Mouse (Mus musculus): Measurements from ENCODE around the gene Slc6a9. TPM values are rescaled to one million over a fixed set of nuclear protein-coding genes. Genes with fewer than 3 reads are reported as not detected.

Gene Slc6a9
- 26.0 and 35.6 TPM in 2 replicates for polyA plus RNA-seq (2012; rRNA removed)

DNA sequence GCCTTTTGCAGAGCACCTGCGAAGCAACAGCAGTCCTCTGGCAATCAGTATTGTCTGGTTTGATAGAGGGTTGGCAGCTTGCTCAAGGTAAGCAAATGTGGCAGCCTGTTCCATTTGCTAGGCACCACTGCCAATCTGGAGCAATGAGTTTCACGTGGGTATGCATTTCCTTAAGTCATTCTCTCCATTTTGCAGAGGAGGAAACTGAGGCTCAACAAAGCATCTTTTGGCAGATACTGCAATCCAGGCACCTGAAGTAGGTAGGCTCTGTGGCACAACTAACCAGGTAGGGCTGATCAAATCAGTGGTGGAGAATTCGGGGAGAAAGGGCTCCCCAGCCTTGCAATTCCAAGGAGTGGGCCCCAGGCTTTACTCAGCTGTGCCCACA is at the start of gene Slc6a9:
Slc6a9 (plus strand) TSS at position 50 of the 388 bp plus-strand sequence.

DNA sequence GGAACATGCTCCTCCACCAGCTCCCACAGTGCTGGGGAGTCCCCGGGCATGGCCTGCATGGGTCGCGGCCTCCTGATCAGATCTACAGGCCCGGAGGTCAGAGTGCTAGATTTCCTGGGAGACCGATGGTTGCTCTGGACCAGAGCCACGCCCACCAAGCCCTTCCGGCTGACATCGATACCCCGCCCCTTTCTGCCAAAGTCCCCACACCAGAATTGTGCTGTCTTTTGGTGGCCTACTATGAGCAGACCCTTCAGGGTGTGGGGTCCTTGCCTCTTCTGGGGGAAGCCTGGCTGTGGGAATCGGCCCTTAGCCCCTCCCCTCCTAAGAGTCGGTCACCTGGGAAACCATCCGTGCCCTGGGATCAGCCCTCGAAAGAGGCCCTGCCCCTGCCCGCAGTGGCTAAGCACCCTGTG is 38.2 kb downstream of the Slc6a9 start, which contains the start of gene Ccdc24:
Ccdc24 (minus strand) TSS at position 87 of the 416 bp plus-strand sequence.

DNA sequence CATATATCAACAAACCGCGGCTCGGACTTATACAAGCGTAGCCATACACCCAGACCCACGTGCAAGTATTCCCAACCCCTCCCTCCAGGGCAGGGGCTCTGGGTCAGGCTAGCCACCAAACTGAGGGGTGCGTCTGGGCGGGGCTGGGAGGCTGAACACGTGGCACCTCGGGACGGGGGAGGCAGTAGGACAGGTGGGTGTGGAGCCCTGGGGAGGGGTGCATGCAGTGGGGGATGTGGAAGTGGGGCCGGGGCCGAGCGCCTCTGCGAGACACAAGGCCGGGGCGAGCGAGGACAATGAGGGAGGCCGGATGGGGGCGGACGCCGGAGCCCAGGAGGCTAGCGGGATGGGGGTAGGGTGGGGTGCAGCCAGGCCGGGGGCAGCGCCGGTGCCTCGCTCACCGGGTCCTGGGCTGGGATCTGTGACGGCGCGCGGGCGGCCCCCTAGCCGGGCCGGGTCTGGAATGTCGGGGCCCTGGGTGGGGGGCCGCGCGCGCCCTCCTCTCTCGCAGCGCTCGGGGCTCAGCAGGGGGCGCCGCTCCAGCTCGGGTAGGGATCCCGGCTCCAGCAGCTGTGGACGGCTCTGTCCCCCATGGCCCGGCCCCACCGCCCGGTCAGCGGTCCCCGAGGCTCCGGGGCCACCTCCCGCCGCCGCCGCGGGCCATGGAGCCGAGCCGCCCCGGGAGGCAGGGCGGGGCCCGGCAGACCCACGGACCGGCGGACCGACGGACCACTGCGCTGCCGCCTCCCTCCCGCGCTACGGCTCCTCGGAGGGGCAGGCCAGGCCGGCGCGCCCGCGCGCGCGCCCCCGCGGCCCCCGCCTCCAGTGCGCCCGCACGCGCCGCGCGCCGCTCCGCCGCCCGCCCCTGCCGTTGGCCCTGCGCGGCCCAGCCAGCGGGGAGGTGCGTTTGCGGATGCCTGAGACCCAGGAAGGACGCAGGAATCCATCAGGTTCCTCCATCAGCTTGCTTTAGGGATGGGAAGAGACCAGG is 48.7 kb downstream of the Slc6a9 start, which contains the start of gene B4galt2:
B4galt2 (minus strand) TSS at position 787 of the 991 bp plus-strand sequence.

GRCm38 (mm10) chr4:117887133-117887532 is 52.8 kb downstream of the Slc6a9 start, which contains the start of gene Atp6v0b:
Atp6v0b (minus strand) TSS chr4:117887333.

GRCm38 (mm10) chr4:117891738-117892161 is 57.4 kb downstream of the Slc6a9 start, which contains the start of gene Dph2:
Dph2 (minus strand) TSS chr4:117892032.

DNA sequence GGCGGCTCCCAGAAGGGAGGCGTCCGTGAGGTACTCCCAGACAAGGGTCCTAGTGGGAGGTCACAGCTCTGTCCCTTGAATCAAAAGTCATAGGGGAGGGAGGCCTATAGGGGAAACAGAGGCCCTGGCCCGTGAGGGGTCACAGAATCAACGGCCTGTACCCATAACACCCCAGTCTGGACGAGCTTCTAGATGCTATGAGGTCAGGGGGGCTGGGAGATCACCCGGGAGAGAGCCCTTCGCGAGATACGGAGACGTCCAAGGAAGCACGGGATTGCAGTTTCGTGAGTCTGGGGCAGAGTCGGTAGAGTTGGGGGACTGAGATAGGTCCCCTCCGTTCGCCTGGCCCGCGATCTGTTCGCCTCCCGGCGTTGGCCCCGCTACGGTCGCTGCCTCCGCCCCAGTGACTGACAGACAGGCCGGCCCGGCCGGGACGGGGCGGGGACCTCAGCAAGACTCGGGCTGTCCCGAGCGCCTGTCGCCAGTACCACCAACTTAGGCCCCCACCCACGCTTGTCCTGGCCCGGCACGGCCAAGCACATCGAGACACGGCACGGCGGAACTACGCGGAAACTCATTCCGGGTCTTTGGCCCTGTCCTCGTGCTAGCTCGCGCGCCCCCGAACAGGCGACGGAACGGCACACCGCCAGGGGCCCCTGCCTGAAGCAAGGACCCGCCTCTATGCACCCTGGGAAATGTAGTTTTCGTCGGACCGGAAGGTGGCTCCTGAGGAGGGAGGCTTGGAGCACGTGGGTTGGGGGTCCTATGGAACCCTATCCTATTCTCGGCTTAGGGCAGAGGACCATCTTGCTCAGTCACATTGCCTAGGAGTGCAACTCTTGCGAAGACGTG is 80.5 kb downstream of the Slc6a9 start, which contains the start of gene Ipo13:
Ipo13 (minus strand) TSS at position 409 of the 852 bp plus-strand sequence.

Other genes starting within 250 kb of the Slc6a9 start
- 6.1 and 9.4 TPM in 2 replicates for gene Dmap1, start 152.2 kb upstream of the Slc6a9 start, polyA plus RNA-seq (2012; rRNA removed)
- not detected in 2 replicates for gene Gm12845, start 110.1 kb upstream of the Slc6a9 start, polyA plus RNA-seq (2012; rRNA removed)
- 0.02 TPM in 1 of 2 replicates, not detected in the other for gene Klf17, start 68.9 kb upstream of the Slc6a9 start, polyA plus RNA-seq (2012; rRNA removed)
- gene Ccdc24, start 38.1 kb downstream of the Slc6a9 start, polyA plus RNA-seq (2012; rRNA removed) = 1.2 and 1.6 TPM in 2 replicates
- gene B4galt2, start 49.0 kb downstream of the Slc6a9 start, polyA plus RNA-seq (2012; rRNA removed) = 14.9 and 20.4 TPM in 2 replicates
- 383 and 470 TPM in 2 replicates for gene Atp6v0b, start 52.8 kb downstream of the Slc6a9 start, polyA plus RNA-seq (2012; rRNA removed)
- 5.4 and 6.9 TPM in 2 replicates for gene Dph2, start 57.5 kb downstream of the Slc6a9 start, polyA plus RNA-seq (2012; rRNA removed)
- 36.2 and 48.1 TPM in 2 replicates for gene Ipo13, start 80.5 kb downstream of the Slc6a9 start, polyA plus RNA-seq (2012; rRNA removed)
- gene Artn, start 95.3 kb downstream of the Slc6a9 start, polyA plus RNA-seq (2012; rRNA removed) = 4.2 and 6.5 TPM in 2 replicates